Mouse (Mus musculus): ENCODE measurements at regions not wholly inside any gene's neighbourhood (a gene's known extent, or its start where the extent isn't known, plus 50 kb on each side); places are given as distances from the start of the nearest gene placed in this dataset.

DNA sequence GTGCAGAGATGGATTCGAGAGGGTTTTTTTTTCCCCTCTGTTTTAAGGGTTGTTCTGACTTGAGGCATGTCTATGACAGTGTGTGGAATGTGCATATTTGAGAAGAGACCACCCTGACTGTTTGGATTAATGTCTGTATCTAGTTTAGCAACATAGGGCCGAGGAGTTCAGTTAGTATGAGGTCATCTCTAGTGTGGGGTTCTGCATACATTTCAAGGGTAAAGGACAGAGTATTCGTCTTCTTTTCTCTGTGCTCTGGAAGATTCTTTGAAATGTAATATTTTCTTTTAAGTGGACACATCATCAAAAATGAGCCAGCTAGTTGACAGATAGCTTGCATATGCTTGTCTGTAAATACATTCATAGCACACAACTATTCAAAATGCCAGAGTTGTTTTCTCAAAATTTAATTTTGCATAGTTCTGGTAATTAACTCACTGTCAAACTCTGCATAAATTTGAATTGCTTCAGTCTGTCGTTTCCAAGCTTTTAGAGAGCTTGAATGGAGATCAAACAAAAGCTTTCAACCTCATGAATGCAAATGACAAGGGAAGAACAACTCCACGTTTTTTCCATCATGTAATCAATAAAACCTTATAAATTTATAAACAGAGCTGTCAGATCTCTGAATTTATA lies 415.5 kb downstream of the Adamts20 start:
- H3K4me3 ChIP-seq = no peak overlapping the region

GRCm38 (mm10) chr15:94046186-94046585 lies 419.0 kb downstream of the Adamts20 start:
- Histone ChIP-seq H3K36me3 (no peaks in the 10 kb centered on the region), H3K27me3 (replicated peaks) (no peaks in the 10 kb centered on the region), H3K4me1 (replicated peaks) (0 out of 2 replicates have a peak, but pooled peaks cover 5% of the 10 kb centered on the region), H3K9me3 (replicated peaks) (peaks cover 7% of the 10 kb centered on the region; the same call in 1 of the 2 replicates), H3K27ac (ENCODE audit: poor library complexity, severe bottlenecking) (no peak overlapping the region), H3K9ac (no peak overlapping the region), H3K4me2 (no peak overlapping the region), H3K4me3 (no peak overlapping the region)
- ATAC-seq (ENCODE audit: insufficient number of reproducible peaks, low FRiP score) = no peak
- 86% methylated on average over 6 of the region's 6 CpGs for WGBS

More for the DNA sequence above, 415.5 kb downstream of the Adamts20 start:
- Histone ChIP-seq H3K27ac (ENCODE audit: poor library complexity, severe bottlenecking) (no peak overlapping the region), H3K9me3 (replicated peaks) (no peaks in the 10 kb centered on the region), H3K9ac (no peak overlapping the region), H3K4me1 (replicated peaks) (0 out of 2 replicates have a peak, but pooled peaks cover 5% of the 10 kb centered on the region), H3K27me3 (replicated peaks) (no peaks in the 10 kb centered on the region), H3K36me3 (no peaks in the 10 kb centered on the region), H3K4me2 (no peak overlapping the region)
- no peak for ATAC-seq (ENCODE audit: insufficient number of reproducible peaks, low FRiP score)
- WGBS = 67% methylated on average over 5 of the region's 5 CpGs

- Histone ChIP-seq H3K36me3 (no peaks in the 10 kb centered on the region), H3K9me3 (replicated peaks) (peaks cover 7% of the 10 kb centered on the region; the same call in 1 of the 2 replicates), H3K27ac (ENCODE audit: poor library complexity, severe bottlenecking) (no peak overlapping the region), H3K4me1 (replicated peaks) (0 out of 2 replicates have a peak, but pooled peaks cover 5% of the 10 kb centered on the region), H3K9ac (0 out of 2 replicates have a peak overlapping the region, but pooled peaks have one; percentile 9), H3K27me3 (replicated peaks) (no peaks in the 10 kb centered on the region), H3K4me2 (peak overlapping the region; percentile 58), H3K4me3 (peak overlapping the region; percentile 22)
- WGBS = 47% methylated on average over 18 of the region's 18 CpGs
- no peak for ATAC-seq (ENCODE audit: insufficient number of reproducible peaks, low FRiP score)
Measured at GRCm38 (mm10) chr15:94045131-94045756, 420.0 kb downstream of the Adamts20 start.

GRCm38 (mm10) chr15:94032957-94033356 lies 432.3 kb downstream of the Adamts20 start:
- no peak overlapping the region for H3K9ac ChIP-seq
- H3K4me1 ChIP-seq (replicated peaks) = no peaks in the 10 kb centered on the region
- WGBS = 70% methylated on average over 2 of the region's 2 CpGs
- no peaks in the 10 kb centered on the region for H3K27me3 ChIP-seq (replicated peaks)
- H3K4me2 ChIP-seq = no peak overlapping the region
- H3K27ac ChIP-seq (ENCODE audit: poor library complexity, severe bottlenecking) = no peak overlapping the region
- H3K36me3 ChIP-seq = no peaks in the 10 kb centered on the region
- no peak overlapping the region for H3K4me3 ChIP-seq
- no peak for ATAC-seq (ENCODE audit: insufficient number of reproducible peaks, low FRiP score)
- peaks cover 4% of the 10 kb centered on the region; the same call in 1 of the 2 replicates for H3K9me3 ChIP-seq (replicated peaks)

DNA sequence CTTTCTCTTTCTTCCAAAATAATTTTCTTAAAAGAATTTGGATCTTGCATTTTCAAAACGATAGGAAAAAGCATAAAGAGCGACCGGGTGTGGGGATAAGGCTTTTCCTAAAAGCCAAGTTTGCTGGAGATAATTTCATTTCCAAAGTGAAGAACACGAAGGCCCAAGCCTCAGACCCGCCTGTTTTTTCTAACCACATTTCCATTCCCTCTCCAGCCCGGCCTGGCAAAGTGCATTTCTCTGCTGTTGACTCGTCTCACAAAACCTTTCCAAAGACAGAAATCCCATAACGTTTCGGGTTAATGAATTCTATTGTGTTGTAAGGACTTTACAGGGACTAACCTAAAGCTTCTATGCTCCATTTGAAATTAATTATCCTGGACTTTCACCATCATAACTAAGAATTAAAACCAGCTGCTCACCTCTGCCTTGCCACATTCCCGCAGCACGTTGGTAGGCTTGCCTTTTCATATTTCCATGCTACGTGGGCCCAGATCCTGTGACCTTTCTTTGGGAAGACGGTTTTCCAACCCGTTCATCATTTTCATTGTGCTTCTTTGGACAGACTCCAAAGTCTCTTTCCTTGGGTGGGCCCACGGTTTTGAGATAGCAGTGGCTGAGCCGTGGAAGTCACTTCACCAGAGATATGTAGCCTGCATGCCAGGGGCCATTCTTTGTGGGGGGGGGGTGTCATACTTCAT lies 430.5 kb upstream of the Prickle1 start:
- peaks cover 32% of the 10 kb centered on the region for H3K4me1 ChIP-seq (replicated peaks)
- peak; percentile 73 for ATAC-seq (ENCODE audit: insufficient number of reproducible peaks, low FRiP score)
- WGBS = 48% methylated on average over 16 of the region's 16 CpGs

DNA sequence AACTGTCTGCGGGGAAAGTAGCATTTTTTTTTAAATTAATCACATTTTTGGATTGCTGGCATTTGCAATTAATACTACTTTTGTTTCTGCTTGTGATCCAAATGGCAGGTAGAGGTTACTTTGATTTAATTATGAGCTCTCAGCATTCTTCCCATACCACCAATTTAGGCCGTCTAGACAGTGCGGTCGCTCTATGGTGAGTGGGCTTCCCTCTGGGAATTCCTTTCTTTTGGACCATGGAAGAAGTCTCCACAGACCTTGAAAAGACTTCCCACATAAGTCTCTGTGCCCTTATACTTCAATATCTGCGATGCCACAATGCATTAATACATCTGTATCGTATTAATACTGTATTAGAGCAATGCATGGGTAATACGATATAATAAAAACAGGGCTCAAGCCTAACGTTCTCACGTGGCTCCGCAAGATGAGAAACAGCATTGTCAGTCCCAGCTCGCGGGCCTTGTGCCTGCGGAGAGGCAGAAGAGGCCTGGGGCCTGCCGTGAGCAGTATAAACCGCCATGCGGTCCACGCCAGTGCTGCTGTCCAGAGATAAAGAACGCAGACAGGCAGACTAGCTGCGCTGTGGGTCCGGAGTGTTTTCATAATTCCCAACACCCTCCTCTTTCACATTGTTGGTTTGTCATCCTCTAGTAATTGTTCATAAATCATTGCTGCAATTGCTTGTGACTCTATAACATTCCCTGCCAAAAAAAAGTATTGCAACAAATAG lies 429.7 kb upstream of the Prickle1 start:
- Histone ChIP-seq H3K4me2 (no peak overlapping the region), H3K4me1 (replicated peaks) (peaks cover 32% of the 10 kb centered on the region), H3K9ac (no peak overlapping the region), H3K9me3 (replicated peaks) (no peaks in the 10 kb centered on the region), H3K27me3 (replicated peaks) (no peaks in the 10 kb centered on the region), H3K4me3 (no peak overlapping the region), H3K36me3 (no peaks in the 10 kb centered on the region), H3K27ac (ENCODE audit: poor library complexity, severe bottlenecking) (peak overlapping the region; percentile 0; the same call in 1 of the 2 replicates)
- no peak for ATAC-seq (ENCODE audit: insufficient number of reproducible peaks, low FRiP score)
- 55% methylated on average over 20 of the region's 20 CpGs for WGBS

More for the DNA sequence above, 430.5 kb upstream of the Prickle1 start:
- H3K27ac ChIP-seq (ENCODE audit: poor library complexity, severe bottlenecking) = peak overlapping the region; percentile 39; the same call in 1 of the 2 replicates
- H3K4me3 ChIP-seq = no peak overlapping the region
- H3K36me3 ChIP-seq = no peaks in the 10 kb centered on the region
- no peak overlapping the region for H3K9ac ChIP-seq
- no peaks in the 10 kb centered on the region for H3K27me3 ChIP-seq (replicated peaks)
- no peak overlapping the region for H3K4me2 ChIP-seq
- H3K9me3 ChIP-seq (replicated peaks) = no peaks in the 10 kb centered on the region

GRCm38 (mm10) chr15:94024806-94025205 lies 429.1 kb upstream of the Prickle1 start:
- no peaks in the 10 kb centered on the region for H3K27me3 ChIP-seq (replicated peaks)
- no peak overlapping the region for H3K9ac ChIP-seq
- H3K27ac ChIP-seq (ENCODE audit: poor library complexity, severe bottlenecking) = peak overlapping the region; percentile 53
- no peak for ATAC-seq (ENCODE audit: insufficient number of reproducible peaks, low FRiP score)
- no peak overlapping the region for H3K4me3 ChIP-seq
- 42% methylated on average over 3 of the region's 3 CpGs for WGBS
- H3K9me3 ChIP-seq (replicated peaks) = no peaks in the 10 kb centered on the region
- H3K36me3 ChIP-seq = no peaks in the 10 kb centered on the region
- no peak overlapping the region for H3K4me2 ChIP-seq
- H3K4me1 ChIP-seq (replicated peaks) = peaks cover 32% of the 10 kb centered on the region

DNA sequence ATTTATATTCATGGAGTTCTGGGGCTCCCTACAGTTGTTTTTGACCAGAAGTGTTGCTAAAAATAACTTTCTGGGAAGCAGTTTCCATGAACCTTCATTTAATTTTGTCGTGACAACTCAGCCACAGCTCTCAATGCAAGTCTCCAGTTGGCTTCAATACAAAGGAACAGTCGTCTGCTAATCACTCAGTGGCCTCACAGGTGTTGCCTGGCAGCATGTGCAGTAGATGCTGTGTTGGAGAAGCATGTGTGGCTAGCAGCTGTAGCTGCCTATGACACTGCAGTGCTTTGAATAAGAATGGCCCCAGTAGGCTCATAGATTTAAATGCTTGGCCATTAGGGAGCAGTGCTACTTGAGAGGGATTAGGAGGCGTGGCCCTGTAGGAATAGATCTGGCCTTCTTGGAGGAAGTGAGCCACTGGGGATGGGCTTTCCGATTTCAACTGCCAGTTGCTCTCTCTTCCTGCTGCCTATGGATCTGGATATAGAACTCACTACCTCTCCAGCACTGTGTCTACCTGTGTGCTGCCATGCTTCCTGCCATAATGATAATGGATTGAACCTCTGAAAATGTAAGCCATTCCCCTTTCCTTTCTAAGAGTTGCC lies 428.5 kb upstream of the Prickle1 start:
- Histone ChIP-seq H3K27me3 (replicated peaks) (no peaks in the 10 kb centered on the region), H3K36me3 (no peaks in the 10 kb centered on the region), H3K4me2 (no peak overlapping the region), H3K9ac (no peak overlapping the region), H3K4me3 (no peak overlapping the region), H3K9me3 (replicated peaks) (no peaks in the 10 kb centered on the region; the same call in 1 of the 2 replicates), H3K27ac (ENCODE audit: poor library complexity, severe bottlenecking) (peak overlapping the region; percentile 53), H3K4me1 (replicated peaks) (peaks cover 32% of the 10 kb centered on the region)
- no peak for ATAC-seq (ENCODE audit: insufficient number of reproducible peaks, low FRiP score)
- WGBS = 55% methylated on average over 4 of the region's 4 CpGs

DNA sequence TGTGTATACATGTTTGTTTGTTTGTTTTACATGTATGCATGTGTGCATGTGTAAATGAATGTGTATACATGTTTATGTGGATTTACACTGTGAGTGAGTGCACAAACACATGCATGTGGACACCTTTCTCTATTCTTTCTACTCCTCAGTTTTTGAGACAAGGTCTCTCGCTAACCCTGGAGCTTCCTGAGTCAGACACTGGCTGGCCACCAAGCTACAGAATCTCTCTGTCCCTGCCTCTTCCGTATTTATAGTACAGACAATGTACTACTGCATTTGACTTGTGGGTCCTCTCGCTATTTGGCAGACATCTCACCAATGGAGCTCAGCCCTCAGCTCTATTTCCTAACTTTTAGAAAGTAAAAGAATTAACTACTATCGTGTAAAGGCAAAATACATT lies 427.8 kb upstream of the Prickle1 start:
- Histone ChIP-seq H3K27me3 (replicated peaks) (no peaks in the 10 kb centered on the region), H3K4me3 (no peak overlapping the region), H3K36me3 (no peaks in the 10 kb centered on the region), H3K9me3 (replicated peaks) (no peaks in the 10 kb centered on the region; the same call in 1 of the 2 replicates), H3K9ac (no peak overlapping the region), H3K4me1 (replicated peaks) (peaks cover 32% of the 10 kb centered on the region), H3K27ac (ENCODE audit: poor library complexity, severe bottlenecking) (no peak overlapping the region), H3K4me2 (no peak overlapping the region)
- 73% methylated on average over 4 of the region's 4 CpGs for WGBS
- no peak for ATAC-seq (ENCODE audit: insufficient number of reproducible peaks, low FRiP score)

DNA sequence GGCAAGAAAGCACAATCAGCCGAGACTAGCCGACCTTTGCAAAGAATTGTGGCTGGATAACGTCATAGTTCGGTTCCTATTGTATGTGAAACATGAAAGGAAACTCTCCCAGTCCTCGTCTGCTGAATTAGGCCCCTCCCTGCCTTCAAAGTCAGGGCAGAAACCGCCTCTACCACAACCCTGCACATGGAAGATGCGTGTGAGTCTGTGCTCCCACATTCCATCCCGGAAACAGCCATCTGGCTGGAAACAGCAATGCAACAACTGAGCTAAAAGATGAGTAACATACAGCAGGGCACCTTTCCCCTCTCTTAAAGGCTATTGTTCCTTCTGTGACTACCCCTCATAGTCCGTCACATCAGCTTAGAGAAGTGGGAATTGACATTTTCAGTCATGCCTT lies 422.1 kb upstream of the Prickle1 start:
- ATAC-seq (ENCODE audit: insufficient number of reproducible peaks, low FRiP score) = no peak
- Histone ChIP-seq H3K4me2 (no peak overlapping the region), H3K27me3 (replicated peaks) (no peaks in the 10 kb centered on the region), H3K27ac (ENCODE audit: poor library complexity, severe bottlenecking) (no peak overlapping the region), H3K36me3 (no peaks in the 10 kb centered on the region), H3K4me1 (replicated peaks) (peaks cover 7% of the 10 kb centered on the region), H3K4me3 (no peak overlapping the region), H3K9ac (no peak overlapping the region), H3K9me3 (replicated peaks) (no peaks in the 10 kb centered on the region; the same call in 1 of the 2 replicates)
- 69% methylated on average over 9 of the region's 9 CpGs for WGBS
